Mouse (Mus musculus) thymus, postnatal 25 days (tissue): ENCODE measurements around the gene Plcd3.

Experiments used
- DNase-seq: peaks from one replicate; pipeline ENCODE4 v3.0.0; 2022

Plcd3 gene

GRCm38 (mm10) chr11:103116959-103117590, 15.6 kb upstream of the Plcd3 start:
- peak; percentile 87 for DNase-seq

GRCm38 (mm10) chr11:103116008-103116818, 14.8 kb upstream of the Plcd3 start, which contains the start of gene Hexim1:
TSS of gene Hexim1 (plus strand) at chr11:103116231.
- DNase-seq, result peak; percentile 100

- DNase-seq, result peak; percentile 84
Measured at GRCm38 (mm10) chr11:103115163-103116007, 13.9 kb upstream of the Plcd3 start.

- DNase-seq, result peak; percentile 6
Measured at GRCm38 (mm10) chr11:103114270-103114943, 12.9 kb upstream of the Plcd3 start.

- no peak for DNase-seq
Measured at GRCm38 (mm10) chr11:103113771-103114170, 12.3 kb upstream of the Plcd3 start.

GRCm38 (mm10) chr11:103113005-103113404, 11.5 kb upstream of the Plcd3 start:
- DNase-seq, result no peak

GRCm38 (mm10) chr11:103112552-103112912, 11.1 kb upstream of the Plcd3 start:
- DNase-seq, result no peak

GRCm38 (mm10) chr11:103111881-103112551, 10.6 kb upstream of the Plcd3 start:
- peak; percentile 22 for DNase-seq

- no peak for DNase-seq
Measured at GRCm38 (mm10) chr11:103111301-103111700, 9.8 kb upstream of the Plcd3 start.

- DNase-seq, result no peak
Measured at GRCm38 (mm10) chr11:103106386-103106785, 4.9 kb upstream of the Plcd3 start.

GRCm38 (mm10) chr11:103105810-103106209, 4.4 kb upstream of the Plcd3 start:
- no peak for DNase-seq

- DNase-seq, result no peak
Measured at GRCm38 (mm10) chr11:103105180-103105725, 3.8 kb upstream of the Plcd3 start.

- no peak for DNase-seq
Measured at GRCm38 (mm10) chr11:103104469-103104868, 3.0 kb upstream of the Plcd3 start.

GRCm38 (mm10) chr11:103103621-103104020, 2.2 kb upstream of the Plcd3 start:
- peak; percentile 35 for DNase-seq

- peak; percentile 98 for DNase-seq
Measured at GRCm38 (mm10) chr11:103102725-103103349, 1.4 kb upstream of the Plcd3 start.

GRCm38 (mm10) chr11:103101866-103102501, 526 bp upstream of the Plcd3 start:
- DNase-seq, result peak; percentile 18

- DNase-seq, result no peak
Measured at GRCm38 (mm10) chr11:103100361-103100760, 1.1 kb downstream of the Plcd3 start.

GRCm38 (mm10) chr11:103099352-103099940, 2.0 kb downstream of the Plcd3 start:
- no peak for DNase-seq

- no peak for DNase-seq
Measured at GRCm38 (mm10) chr11:103098531-103099190, 2.8 kb downstream of the Plcd3 start.
